In the genomic region with DNA sequence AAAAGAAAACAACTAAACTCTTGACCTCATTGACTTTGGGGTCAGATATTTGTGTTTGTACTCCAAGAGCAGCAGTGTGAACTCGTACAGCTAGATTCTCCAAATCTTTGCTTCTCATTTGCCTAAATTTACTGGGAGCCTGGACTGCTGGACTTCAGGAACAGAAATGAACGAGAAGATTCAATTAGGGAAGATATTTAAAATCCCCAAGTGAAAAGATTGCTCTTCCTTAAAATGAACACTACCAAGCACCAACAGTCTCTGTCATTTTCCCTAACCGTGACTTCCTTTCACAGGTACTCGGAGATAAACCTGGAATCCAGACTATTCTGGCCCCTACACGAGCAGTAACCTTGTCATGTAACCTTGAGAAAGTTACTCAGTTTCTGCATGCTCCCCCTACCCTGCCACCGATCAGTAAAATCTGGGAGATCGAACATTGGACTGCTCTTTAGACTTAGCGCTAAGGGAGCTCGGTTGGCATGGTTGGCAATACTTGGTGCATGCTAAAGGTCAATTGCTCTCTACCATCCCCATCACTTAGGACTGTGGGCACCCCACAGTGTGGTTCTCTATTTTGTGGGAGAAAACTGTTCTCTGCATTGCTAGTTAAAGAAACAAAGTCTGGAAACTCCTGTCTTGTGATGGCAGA, we compare ENCODE assay signal across 8 mouse cellular contexts. TPM values are rescaled to one million over a fixed set of nuclear protein-coding genes. Genes with fewer than 3 reads are reported as not detected.
DNase-seq lines count a peak whose midpoint lies in the region; ATAC-seq lines count a peak whose summit lies in the region.

No protein-coding gene starts in this region.

- peak overlapping the region; percentile 73 for H3K9ac ChIP-seq in embryonic facial prominence, embryonic 13.5 days
- peak overlapping the region; percentile 56 for H3K9ac ChIP-seq in intestine, embryonic 15.5 days
- H3K9ac ChIP-seq in midbrain, embryonic 12.5 days (replicated peaks), result peak overlapping the region; percentile 65

- peak overlapping the region; percentile 94 for H3K4me3 ChIP-seq in megakaryocyte, embryonic 14.5 days (replicated peaks)
- H3K4me3 ChIP-seq in embryonic facial prominence, embryonic 13.5 days, result peak overlapping the region; percentile 95
- peak overlapping the region; percentile 96 for H3K4me3 ChIP-seq in intestine, embryonic 15.5 days (replicated peaks)
- H3K4me3 ChIP-seq in midbrain, embryonic 12.5 days, result peak overlapping the region; percentile 95

- no peak for ATAC-seq in megakaryocyte, adult 5-6 weeks (ENCODE audit: poor library complexity, severe bottlenecking)
- no peak for ATAC-seq in embryonic facial prominence, embryonic 13.5 days (ENCODE audit: insufficient number of reproducible peaks, insufficient read depth, low FRiP score, low TSS enrichment, low read depth)
- ATAC-seq in intestine, embryonic 15.5 days, result no peak
- no peak for ATAC-seq in midbrain, embryonic 12.5 days (ENCODE audit: low FRiP score, low read depth)

- H3K4me2 ChIP-seq in embryonic facial prominence, embryonic 13.5 days, result peak overlapping the region; percentile 85
- peak overlapping the region; percentile 85 for H3K4me2 ChIP-seq in intestine, embryonic 15.5 days (replicated peaks)
- peak overlapping the region; percentile 82 for H3K4me2 ChIP-seq in midbrain, embryonic 12.5 days (replicated peaks)

- H3K4me1 ChIP-seq in megakaryocyte, embryonic 14.5 days, result peaks cover 41% of the 10 kb centered on the region
- H3K4me1 ChIP-seq in embryonic facial prominence, embryonic 13.5 days, result peaks cover 22% of the 10 kb centered on the region
- H3K4me1 ChIP-seq in intestine, embryonic 15.5 days (replicated peaks), result no peaks in the 10 kb centered on the region
- H3K4me1 ChIP-seq in midbrain, embryonic 12.5 days, result peaks cover 30% of the 10 kb centered on the region

- H3K27ac ChIP-seq in embryonic facial prominence, embryonic 13.5 days, result peak overlapping the region; percentile 60; the same call in 1 of the 2 replicates
- peak overlapping the region; percentile 64; the same call in 1 of the 2 replicates for H3K27ac ChIP-seq in intestine, embryonic 15.5 days
- no peak overlapping the region for H3K27ac ChIP-seq in midbrain, embryonic 12.5 days (replicated peaks)

- H3K27me3 ChIP-seq in megakaryocyte, embryonic 14.5 days (replicated peaks), result peaks cover 4% of the 10 kb centered on the region
- H3K27me3 ChIP-seq in embryonic facial prominence, embryonic 13.5 days, result no peaks in the 10 kb centered on the region
- no peaks in the 10 kb centered on the region for H3K27me3 ChIP-seq in intestine, embryonic 15.5 days (replicated peaks)
- no peaks in the 10 kb centered on the region for H3K27me3 ChIP-seq in midbrain, embryonic 12.5 days

- H3K9me3 ChIP-seq in megakaryocyte, embryonic 14.5 days, result no peaks in the 10 kb centered on the region
- H3K9me3 ChIP-seq in embryonic facial prominence, embryonic 13.5 days, result no peaks in the 10 kb centered on the region
- no peaks in the 10 kb centered on the region for H3K9me3 ChIP-seq in intestine, embryonic 15.5 days
- H3K9me3 ChIP-seq in midbrain, embryonic 12.5 days, result no peaks in the 10 kb centered on the region

- DNase-seq in layer of hippocampus, adult 9-11 months, result no peak
- DNase-seq in layer of hippocampus, adult 18-20 months (ENCODE audit: low spot score in 2 of 2), result no peak
- no peak for DNase-seq in layer of hippocampus, adult 9-10 months (ENCODE audit: low spot score)

- no peaks in the 10 kb centered on the region for H3K36me3 ChIP-seq in megakaryocyte, embryonic 14.5 days (replicated peaks; ENCODE audit: low read length)
- no peaks in the 10 kb centered on the region for H3K36me3 ChIP-seq in embryonic facial prominence, embryonic 13.5 days
- no peaks in the 10 kb centered on the region for H3K36me3 ChIP-seq in intestine, embryonic 15.5 days
- no peaks in the 10 kb centered on the region for H3K36me3 ChIP-seq in midbrain, embryonic 12.5 days

- WGBS in embryonic facial prominence, embryonic 13.5 days, result 20% methylated on average over 9 of the region's 9 CpGs
- WGBS in intestine, embryonic 15.5 days, result 24% methylated on average over 9 of the region's 9 CpGs
- WGBS in midbrain, embryonic 12.5 days, result 29% methylated on average over 9 of the region's 9 CpGs

RNA-seq across cellular contexts. Expression of a gene that starts 0.6 kb away (rescaled TPM):
- polyA plus RNA-seq in megakaryocyte, embryonic 14.5 days (2012; ENCODE audit: insufficient read depth, low replicate concordance), result 6.6 and 10.6 TPM in 2 replicates
- total RNA-seq in megakaryocyte, adult 5-6 weeks (2015), result 10.6 and 12.6 TPM in 2 replicates
- total RNA-seq in megakaryocyte, adult 5-6 weeks (2017), result 10.4 and 11.1 TPM in 2 replicates
- polyA plus RNA-seq in embryonic facial prominence, embryonic 13.5 days (2015; fragmentation: Nextera tagmentation; extraction: Ambion mirVana), result 5.5 and 5.6 TPM in 2 replicates
- 4.0 and 4.3 TPM in 2 replicates for polyA plus RNA-seq in intestine, embryonic 15.5 days (2015; fragmentation: Nextera tagmentation; extraction: Ambion mirVana)
- 7.1 and 7.5 TPM in 2 replicates for polyA plus RNA-seq in midbrain, embryonic 12.5 days (2016; fragmentation: Nextera tagmentation; extraction: Ambion mirVana)
- total RNA-seq in layer of hippocampus, adult 18-20 months (2021), result 10 to 100 TPM; 12.9 to 13.2 TPM

RNA-seq across cellular contexts. Expression of a gene that starts 47.9 kb away (rescaled TPM):
- polyA plus RNA-seq in megakaryocyte, embryonic 14.5 days (2012; ENCODE audit: insufficient read depth, low replicate concordance), result 0.45 and 0.75 TPM in 2 replicates
- total RNA-seq in megakaryocyte, adult 5-6 weeks (2015), result 1.4 and 1.8 TPM in 2 replicates
- 1.6 and 2.0 TPM in 2 replicates for total RNA-seq in megakaryocyte, adult 5-6 weeks (2017)
- polyA plus RNA-seq in embryonic facial prominence, embryonic 13.5 days (2015; fragmentation: Nextera tagmentation; extraction: Ambion mirVana), result 1.1 and 2.0 TPM in 2 replicates
- 7.1 and 8.0 TPM in 2 replicates for polyA plus RNA-seq in intestine, embryonic 15.5 days (2015; fragmentation: Nextera tagmentation; extraction: Ambion mirVana)
- 0.36 and 0.42 TPM in 2 replicates for polyA plus RNA-seq in midbrain, embryonic 12.5 days (2016; fragmentation: Nextera tagmentation; extraction: Ambion mirVana)
- 1 to 10 TPM; 1.0 to 1.3 TPM for total RNA-seq in layer of hippocampus, adult 18-20 months (2021)
